Mouse (Mus musculus) kidney, adult 2 months (tissue): ENCODE measurements at regions not wholly inside any gene's neighbourhood (a gene's known extent, or its start where the extent isn't known, plus 50 kb on each side); places are given as distances from the start of the nearest gene placed in this dataset.

Experiments
- CTCF ChIP-seq: fragments of 200-500 bp; conservative IDR thresholded peaks from 2 replicates; pipeline ENCODE4 v1.5.1; 2011; ENCODE audit warnings: low read depth, mild to moderate bottlenecking, control low read depth, low read length, moderate library complexity, mixed read lengths; ENCODE audit not compliant: insufficient read depth, insufficient read length
- POLR2A ChIP-seq: fragments of 200-500 bp; IDR thresholded peaks from one replicate; pipeline ENCODE4 v1.6.1; 2011; ENCODE audit warnings: low read depth, low read length, control low read depth

DNA sequence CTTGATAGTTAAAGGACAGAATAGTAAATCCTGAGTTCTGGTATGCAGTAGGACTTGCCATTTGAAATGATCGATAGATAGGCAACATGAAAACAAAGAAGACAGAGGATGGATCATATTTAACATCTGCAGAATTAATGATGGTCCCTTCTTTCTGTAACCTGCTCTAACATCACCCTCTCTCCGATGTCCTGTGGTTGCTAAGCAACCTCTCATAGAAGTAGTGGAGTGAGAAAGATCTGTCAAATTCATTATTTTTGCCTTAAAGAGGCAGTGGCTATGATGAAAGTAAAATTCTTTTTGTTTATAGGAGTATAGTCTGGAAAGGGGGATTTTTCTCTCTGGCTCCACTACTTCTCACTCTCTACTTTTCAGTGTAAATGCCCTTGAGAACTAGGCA, 1209.5 kb downstream of the Sorcs3 start:
- TF ChIP-seq CTCF (no peak), POLR2A (no peak)
